Mouse (Mus musculus): ENCODE results near the gene Hoxc4. TPM values are rescaled to one million over a fixed set of nuclear protein-coding genes. Genes with fewer than 3 reads are reported as not detected.

Gene Hoxc4
- polyA plus RNA-seq, 1 experiment from 2014 or later: 17.3 TPM

DNA sequence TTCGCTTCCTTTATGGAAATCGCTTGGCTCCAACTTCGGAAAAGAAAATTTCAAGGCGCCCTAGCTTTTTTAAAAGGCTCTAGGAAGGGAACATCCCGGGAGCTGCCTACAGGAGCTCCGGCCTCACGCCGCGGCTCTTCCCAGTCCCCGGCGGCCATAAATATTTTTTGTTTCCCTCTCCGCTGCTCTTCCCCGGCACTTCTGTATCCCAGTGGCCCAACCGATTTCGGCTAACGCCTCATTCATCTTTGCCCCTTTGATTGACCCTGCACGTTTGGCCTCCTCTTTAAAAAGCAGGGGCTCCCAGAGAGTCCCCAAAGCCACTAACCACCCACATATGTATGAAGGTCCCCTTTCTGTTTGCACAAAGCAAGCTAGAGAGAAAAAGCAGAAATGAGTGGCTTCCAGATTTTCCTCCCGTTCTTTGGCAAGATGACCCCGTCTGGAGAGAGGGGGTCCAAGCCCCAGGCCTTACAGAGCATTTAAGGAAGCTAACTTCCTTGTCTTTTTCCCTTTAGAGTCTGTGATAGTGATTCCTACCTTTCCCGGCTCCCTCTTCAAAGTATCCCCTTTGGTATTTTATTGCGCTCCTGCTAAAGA is 40.8 kb downstream of the Hoxc4 start:
- peak overlapping the region; percentile 92 for H3K27ac ChIP-seq
- H3K4me3 ChIP-seq (replicated peaks): peak overlapping the region; percentile 34
- H3K4me2 ChIP-seq: peak overlapping the region; percentile 51
- H3K27me3 ChIP-seq (replicated peaks): 0 out of 2 replicates have a peak, but pooled peaks cover 2% of the 10 kb centered on the region
- WGBS: 6% methylated on average over 21 of the region's 21 CpGs
- ATAC-seq (ENCODE audit: insufficient read depth, low FRiP score, low read depth): no peak
- no peaks in the 10 kb centered on the region for H3K36me3 ChIP-seq
- peak overlapping the region; percentile 29; the same call in 1 of the 2 replicates for H3K9ac ChIP-seq
- peaks cover 11% of the 10 kb centered on the region; the same call in 1 of the 2 replicates for H3K4me1 ChIP-seq
- no peaks in the 10 kb centered on the region for H3K9me3 ChIP-seq

- Histone ChIP-seq H3K27ac (peak overlapping the region; percentile 92), H3K9ac (0 out of 2 replicates have a peak overlapping the region, but pooled peaks have one; percentile 1)
- 27% methylated on average over 11 of the region's 11 CpGs for WGBS
These were observed 41.2 kb downstream of the Hoxc4 start for GRCm38 (mm10) chr15:103060021-103060340.

DNA sequence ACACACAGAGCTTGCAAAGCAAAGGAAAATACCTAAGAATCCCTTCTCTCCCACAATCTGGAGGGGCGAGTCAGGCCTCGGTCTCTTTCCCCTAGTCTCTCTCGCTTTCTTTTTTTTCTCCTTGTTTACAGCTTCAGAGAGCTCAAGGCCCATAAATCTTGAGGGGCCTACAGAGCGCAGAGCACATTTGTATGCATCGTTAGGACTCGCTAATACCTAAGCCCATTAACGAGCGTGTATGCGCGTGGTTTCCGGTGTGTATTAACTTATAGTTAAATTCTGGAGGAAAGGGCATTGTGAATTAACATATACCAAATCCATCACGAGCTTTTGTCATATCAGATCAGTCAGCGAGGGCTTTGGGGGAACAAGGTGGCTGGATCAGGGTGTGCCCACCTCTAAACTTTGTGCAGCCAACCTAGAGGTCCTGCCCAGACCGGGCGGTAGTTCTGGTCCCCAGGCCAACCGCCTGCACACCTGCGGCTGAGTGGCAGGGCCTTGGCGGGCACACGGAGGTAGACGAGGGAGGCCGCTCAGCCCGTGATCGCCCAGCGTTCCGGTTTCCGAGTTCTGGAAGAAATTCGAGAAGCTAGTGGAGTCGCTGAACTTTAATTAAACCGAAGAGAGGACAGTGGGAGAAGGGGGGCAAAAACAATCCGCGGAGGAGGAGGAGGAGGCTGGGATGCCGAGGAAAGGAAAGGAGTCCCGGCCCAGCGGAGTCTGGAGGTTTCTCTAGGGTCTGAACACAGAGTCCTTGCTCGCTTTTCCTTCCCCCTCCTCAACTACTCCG is 41.8 kb downstream of the Hoxc4 start:
- ATAC-seq (ENCODE audit: insufficient read depth, low FRiP score, low read depth): peak; percentile 59; the same call in 1 of the 2 replicates
- Histone ChIP-seq H3K4me1 (peaks cover 13% of the 10 kb centered on the region; the same call in 1 of the 2 replicates), H3K9ac (peak overlapping the region; percentile 1; the same call in 1 of the 2 replicates)

More at GRCm38 (mm10) chr15:103060021-103060340, 41.2 kb downstream of the Hoxc4 start:
- H3K36me3 ChIP-seq: no peaks in the 10 kb centered on the region
- ATAC-seq (ENCODE audit: insufficient read depth, low FRiP score, low read depth): peak; percentile 3; the same call in 1 of the 2 replicates
- H3K9me3 ChIP-seq: no peaks in the 10 kb centered on the region
- H3K4me1 ChIP-seq: peaks cover 11% of the 10 kb centered on the region; the same call in 1 of the 2 replicates
- H3K4me2 ChIP-seq: peak overlapping the region; percentile 51
- 0 out of 2 replicates have a peak, but pooled peaks cover 2% of the 10 kb centered on the region for H3K27me3 ChIP-seq (replicated peaks)
- H3K4me3 ChIP-seq (replicated peaks): peak overlapping the region; percentile 34

DNA sequence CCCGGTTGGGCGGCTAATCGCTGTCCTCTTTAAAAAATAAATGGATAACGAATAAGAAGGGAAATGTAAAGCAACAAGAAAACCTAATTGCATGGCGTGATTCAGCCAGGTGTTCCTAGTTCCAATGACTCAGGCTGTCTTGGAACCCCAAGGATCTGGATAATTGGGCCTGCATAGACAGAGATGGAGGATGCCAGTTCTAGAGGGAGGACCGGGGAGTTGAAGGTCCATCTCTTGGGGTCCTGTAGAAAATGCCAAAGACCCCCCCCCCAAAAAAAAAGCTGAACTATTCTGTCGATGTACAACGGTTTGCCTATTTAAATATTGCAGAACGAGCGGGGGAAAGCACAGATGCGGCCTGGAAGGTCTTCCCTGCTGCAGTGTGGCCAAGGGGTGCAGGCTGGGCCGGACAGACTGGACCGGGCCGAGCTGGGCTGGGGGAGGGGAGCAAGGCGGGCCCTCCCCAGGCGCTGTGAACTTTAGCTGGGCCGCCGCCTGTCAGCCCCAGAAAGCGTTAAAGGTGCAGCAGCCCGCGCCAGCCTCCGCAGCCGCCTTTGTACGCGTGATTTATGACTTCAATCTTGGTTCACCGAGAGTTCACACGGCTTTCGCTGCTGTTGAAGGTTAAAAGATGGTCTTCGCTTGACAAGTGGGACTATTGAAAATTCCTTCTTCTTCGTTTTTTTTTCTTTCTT is 42.5 kb downstream of the Hoxc4 start:
- 0 out of 2 replicates have a peak, but pooled peaks cover 2% of the 10 kb centered on the region for H3K27me3 ChIP-seq (replicated peaks)
- H3K4me1 ChIP-seq: peaks cover 15% of the 10 kb centered on the region; the same call in 1 of the 2 replicates
- no peaks in the 10 kb centered on the region for H3K36me3 ChIP-seq
- peak overlapping the region; percentile 34 for H3K4me3 ChIP-seq (replicated peaks)
- H3K4me2 ChIP-seq: peak overlapping the region; percentile 51
- H3K9ac ChIP-seq: peak overlapping the region; percentile 1; the same call in 1 of the 2 replicates
- WGBS: 3% methylated on average over 30 of the region's 30 CpGs
- ATAC-seq (ENCODE audit: insufficient read depth, low FRiP score, low read depth): peak; percentile 36
- no peaks in the 10 kb centered on the region for H3K9me3 ChIP-seq
- peak overlapping the region; percentile 92 for H3K27ac ChIP-seq

More for the DNA sequence above, 41.8 kb downstream of the Hoxc4 start:
- WGBS: 6% methylated on average over 36 of the region's 36 CpGs
- peak overlapping the region; percentile 34 for H3K4me3 ChIP-seq (replicated peaks)
- no peaks in the 10 kb centered on the region for H3K36me3 ChIP-seq
- no peaks in the 10 kb centered on the region for H3K9me3 ChIP-seq
- 0 out of 2 replicates have a peak, but pooled peaks cover 2% of the 10 kb centered on the region for H3K27me3 ChIP-seq (replicated peaks)
- peak overlapping the region; percentile 51 for H3K4me2 ChIP-seq
- peak overlapping the region; percentile 92 for H3K27ac ChIP-seq

DNA sequence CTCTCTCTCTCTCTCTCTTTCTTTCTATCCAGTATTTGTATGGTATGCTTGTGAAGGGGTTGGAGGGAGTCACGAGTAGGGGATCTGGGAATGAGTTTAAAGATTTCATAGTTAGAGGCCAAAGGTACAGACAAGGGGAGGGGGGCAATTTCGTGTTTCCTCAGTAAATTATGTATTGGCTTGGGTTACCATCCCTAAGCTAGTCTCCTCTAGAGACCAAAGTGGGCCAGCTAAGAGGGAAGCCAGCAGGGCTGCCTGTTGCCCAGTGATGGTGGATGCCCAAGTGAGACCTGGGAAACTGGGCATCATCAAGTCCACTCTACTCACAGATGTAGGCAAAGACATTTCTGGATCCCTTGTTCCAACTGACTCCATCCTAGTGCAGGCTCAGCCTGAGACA is 43.3 kb downstream of the Hoxc4 start:
- H3K4me2 ChIP-seq: peak overlapping the region; percentile 51
- H3K9me3 ChIP-seq: no peaks in the 10 kb centered on the region
- H3K4me1 ChIP-seq: peaks cover 12% of the 10 kb centered on the region; the same call in 1 of the 2 replicates
- WGBS: 8% methylated on average over 2 of the region's 2 CpGs
- ATAC-seq (ENCODE audit: insufficient read depth, low FRiP score, low read depth): no peak
- peak overlapping the region; percentile 92; the same call in 1 of the 2 replicates for H3K27ac ChIP-seq
- no peak overlapping the region; the same call in 1 of the 2 replicates for H3K4me3 ChIP-seq (replicated peaks)
- H3K36me3 ChIP-seq: no peaks in the 10 kb centered on the region
- H3K9ac ChIP-seq: no peak overlapping the region
- H3K27me3 ChIP-seq (replicated peaks): 0 out of 2 replicates have a peak, but pooled peaks cover 2% of the 10 kb centered on the region

DNA sequence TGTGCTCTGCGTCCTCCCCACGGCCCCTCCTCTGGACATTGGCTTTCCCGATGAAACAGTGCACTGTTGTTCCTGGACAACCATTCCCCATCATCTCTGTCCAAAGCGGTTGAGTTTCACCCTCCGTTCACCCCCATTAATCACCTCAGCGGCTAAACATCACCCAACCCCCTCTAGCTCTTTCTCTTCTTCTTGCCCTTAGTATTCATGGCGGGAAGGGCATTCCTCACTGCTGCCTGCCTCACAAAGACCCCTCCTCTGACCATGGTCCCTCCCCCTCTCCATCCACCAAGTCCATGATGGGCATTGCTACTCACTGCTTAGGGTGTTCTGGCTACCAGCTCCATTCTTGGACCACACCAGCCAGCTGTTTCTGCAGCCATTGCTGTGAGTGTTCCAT is 46.9 kb downstream of the Hoxc4 start:
- no peak overlapping the region for H3K4me3 ChIP-seq (replicated peaks)
- no peaks in the 10 kb centered on the region; the same call in 1 of the 2 replicates for H3K27me3 ChIP-seq (replicated peaks)
- H3K27ac ChIP-seq: no peak overlapping the region
- H3K9me3 ChIP-seq: no peaks in the 10 kb centered on the region
- no peak for ATAC-seq (ENCODE audit: insufficient read depth, low FRiP score, low read depth)
- no peaks in the 10 kb centered on the region for H3K36me3 ChIP-seq
- H3K4me2 ChIP-seq: no peak overlapping the region
- peaks cover 26% of the 10 kb centered on the region for H3K4me1 ChIP-seq
- WGBS: 15% methylated on average over 7 of the region's 7 CpGs
- H3K9ac ChIP-seq: no peak overlapping the region

- H3K4me1 ChIP-seq: peaks cover 20% of the 10 kb centered on the region
These were observed 49.0 kb downstream of the Hoxc4 start for GRCm38 (mm10) chr15:103067701-103068100.

GRCm38 (mm10) chr15:103069173-103069572 is 50.4 kb downstream of the Hoxc4 start:
- H3K9ac ChIP-seq: no peak overlapping the region
- peak; percentile 63; the same call in 1 of the 2 replicates for ATAC-seq (ENCODE audit: insufficient read depth, low FRiP score, low read depth)
- H3K4me3 ChIP-seq (replicated peaks): peak overlapping the region; percentile 27
- peak overlapping the region; percentile 56 for H3K4me2 ChIP-seq
- H3K27ac ChIP-seq: peak overlapping the region; percentile 44; the same call in 1 of the 2 replicates
- peaks cover 20% of the 10 kb centered on the region for H3K4me1 ChIP-seq
- 1% methylated on average over 18 of the region's 18 CpGs for WGBS
- no peaks in the 10 kb centered on the region for H3K9me3 ChIP-seq
- no peaks in the 10 kb centered on the region; the same call in 1 of the 2 replicates for H3K27me3 ChIP-seq (replicated peaks)
- H3K36me3 ChIP-seq: no peaks in the 10 kb centered on the region

More at GRCm38 (mm10) chr15:103067701-103068100, 49.0 kb downstream of the Hoxc4 start:
- WGBS: 43% methylated on average over 4 of the region's 4 CpGs
- Histone ChIP-seq H3K36me3 (no peaks in the 10 kb centered on the region), H3K27ac (no peak overlapping the region), H3K4me3 (replicated peaks) (no peak overlapping the region), H3K4me2 (no peak overlapping the region), H3K9me3 (no peaks in the 10 kb centered on the region), H3K27me3 (replicated peaks) (no peaks in the 10 kb centered on the region; the same call in 1 of the 2 replicates), H3K9ac (no peak overlapping the region)
- ATAC-seq (ENCODE audit: insufficient read depth, low FRiP score, low read depth): no peak

- H3K4me3 ChIP-seq (replicated peaks): no peak overlapping the region
- no peak for ATAC-seq (ENCODE audit: insufficient read depth, low FRiP score, low read depth)
- H3K4me2 ChIP-seq: no peak overlapping the region
- no peaks in the 10 kb centered on the region; the same call in 1 of the 2 replicates for H3K27me3 ChIP-seq (replicated peaks)
- H3K9ac ChIP-seq: no peak overlapping the region
- no peaks in the 10 kb centered on the region for H3K36me3 ChIP-seq
- H3K4me1 ChIP-seq: peaks cover 24% of the 10 kb centered on the region
- 44% methylated on average over 5 of the region's 5 CpGs for WGBS
- H3K9me3 ChIP-seq: no peaks in the 10 kb centered on the region
- no peak overlapping the region for H3K27ac ChIP-seq
These were observed 52.5 kb downstream of the Hoxc4 start for GRCm38 (mm10) chr15:103071266-103071665.

- 27% methylated on average over 11 of the region's 11 CpGs for WGBS
- ATAC-seq (ENCODE audit: insufficient read depth, low FRiP score, low read depth): no peak
- H3K36me3 ChIP-seq: no peaks in the 10 kb centered on the region
- H3K27me3 ChIP-seq (replicated peaks): no peaks in the 10 kb centered on the region; the same call in 1 of the 2 replicates
- H3K4me3 ChIP-seq (replicated peaks): no peak overlapping the region
- H3K27ac ChIP-seq: no peak overlapping the region
- H3K9me3 ChIP-seq: no peaks in the 10 kb centered on the region
- no peak overlapping the region for H3K9ac ChIP-seq
- no peak overlapping the region for H3K4me2 ChIP-seq
- H3K4me1 ChIP-seq: 0 out of 2 replicates have a peak, but pooled peaks cover 9% of the 10 kb centered on the region
These were observed 56.1 kb downstream of the Hoxc4 start for GRCm38 (mm10) chr15:103074663-103075415.

- no peak overlapping the region for H3K4me2 ChIP-seq
- no peak overlapping the region for H3K9ac ChIP-seq
- H3K9me3 ChIP-seq: no peaks in the 10 kb centered on the region
- 77% methylated on average over 2 of the region's 2 CpGs for WGBS
- 0 out of 2 replicates have a peak, but pooled peaks cover 9% of the 10 kb centered on the region for H3K4me1 ChIP-seq
- no peak for ATAC-seq (ENCODE audit: insufficient read depth, low FRiP score, low read depth)
- H3K36me3 ChIP-seq: no peaks in the 10 kb centered on the region
- no peaks in the 10 kb centered on the region for H3K27me3 ChIP-seq (replicated peaks)
- no peak overlapping the region for H3K4me3 ChIP-seq (replicated peaks)
- H3K27ac ChIP-seq: no peak overlapping the region
These were observed 58.9 kb downstream of the Hoxc4 start for GRCm38 (mm10) chr15:103077673-103078072.

Measured in stomach, embryonic 15.5 days (tissue).